Mouse (Mus musculus): ENCODE results near the gene Ric3. TPM values are rescaled to one million over a fixed set of nuclear protein-coding genes. Genes with fewer than 3 reads are reported as not detected.

Ric3 gene
- polyA plus RNA-seq, 1 experiment from 2014 or later = 2.9 TPM

Other genes with a start within 250 kb of the Ric3 start
- gene Olfr516, start 232.8 kb downstream of the Ric3 start, polyA plus RNA-seq (2015; fragmentation: Nextera tagmentation; extraction: Ambion mirVana) = not detected in 2 replicates
- gene Olfr517, start 211.0 kb downstream of the Ric3 start, polyA plus RNA-seq (2015; fragmentation: Nextera tagmentation; extraction: Ambion mirVana) = not detected in 2 replicates
- gene Olfr518, start 198.3 kb downstream of the Ric3 start, polyA plus RNA-seq (2015; fragmentation: Nextera tagmentation; extraction: Ambion mirVana) = not detected in 2 replicates
- not detected in 2 replicates for gene Olfr519, start 188.9 kb downstream of the Ric3 start, polyA plus RNA-seq (2015; fragmentation: Nextera tagmentation; extraction: Ambion mirVana)
- gene Nlrp10, start 153.2 kb downstream of the Ric3 start, polyA plus RNA-seq (2015; fragmentation: Nextera tagmentation; extraction: Ambion mirVana) = 0.08 TPM in 2 replicates
- 76.7 and 85.0 TPM in 2 replicates for gene Eif3f, start 148.9 kb downstream of the Ric3 start, polyA plus RNA-seq (2015; fragmentation: Nextera tagmentation; extraction: Ambion mirVana)
- 3.0 TPM in 2 replicates for gene Tub, start 133.0 kb downstream of the Ric3 start, polyA plus RNA-seq (2015; fragmentation: Nextera tagmentation; extraction: Ambion mirVana)
- 3.5 and 3.8 TPM in 2 replicates for gene Lmo1, start 91.9 kb upstream of the Ric3 start, polyA plus RNA-seq (2015; fragmentation: Nextera tagmentation; extraction: Ambion mirVana)

Measured in intestine, embryonic 15.5 days (tissue).